Mouse (Mus musculus): ENCODE data around the gene Ctnnbl1.

The Ctnnbl1 gene

DNA sequence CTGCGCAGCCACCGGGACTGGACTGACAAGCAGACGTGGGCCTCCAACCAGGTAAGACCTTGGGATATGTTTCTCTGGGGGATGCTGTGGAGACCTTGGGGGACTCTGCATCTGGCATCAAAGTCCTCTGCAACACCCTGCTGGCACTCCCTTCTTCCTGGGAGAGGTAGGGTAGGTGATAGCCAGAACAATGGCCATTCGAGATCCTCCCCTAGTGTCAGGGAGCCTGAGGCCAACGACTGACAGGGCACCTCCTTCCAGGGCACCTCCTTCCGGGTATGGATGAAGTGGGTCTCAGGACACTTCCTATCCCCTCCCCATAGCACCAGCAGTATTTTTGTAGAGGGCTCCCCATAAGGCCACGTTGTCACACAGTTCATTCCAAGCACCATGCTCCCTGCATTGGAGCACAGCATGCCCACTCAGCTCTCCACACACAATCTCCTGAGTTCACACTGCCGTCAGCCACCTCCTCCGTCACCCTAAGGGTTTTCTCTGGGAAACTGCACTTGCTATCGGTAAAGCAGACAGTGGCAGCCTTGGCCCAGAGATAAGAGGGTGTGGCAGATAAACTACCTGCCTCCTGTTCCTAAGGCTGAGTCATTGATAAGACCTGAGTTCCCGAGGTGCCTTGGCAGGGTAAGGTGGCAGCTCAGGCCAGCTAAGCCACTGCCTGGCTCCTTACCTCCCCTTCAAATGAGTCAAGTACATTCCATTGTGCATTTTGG lies 198.4 kb downstream of the Ctnnbl1 start:
- DNase-seq (ENCODE audit: low read depth, low spot score) = no peak

DNA sequence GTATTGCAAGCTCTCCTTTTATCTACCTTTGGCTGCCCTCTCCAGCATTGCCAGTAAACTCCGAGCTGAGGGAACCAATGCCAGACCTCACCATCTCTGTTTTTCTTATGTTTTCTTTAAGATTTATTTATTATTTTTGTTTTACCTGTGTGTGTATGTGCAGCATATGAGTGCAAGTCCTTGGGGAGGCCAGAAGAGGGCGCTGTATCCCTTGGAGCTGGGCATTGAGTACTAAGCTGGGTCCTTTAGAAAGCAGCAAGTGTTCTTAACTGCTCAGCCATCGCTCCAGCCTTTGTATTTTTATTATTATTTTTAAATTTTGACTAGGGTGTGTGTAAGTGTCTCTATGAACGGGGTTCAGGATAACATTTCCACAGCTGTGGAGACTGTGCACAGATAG lies 199.5 kb downstream of the Ctnnbl1 start:
- no peak for DNase-seq (ENCODE audit: low read depth, low spot score)

DNA sequence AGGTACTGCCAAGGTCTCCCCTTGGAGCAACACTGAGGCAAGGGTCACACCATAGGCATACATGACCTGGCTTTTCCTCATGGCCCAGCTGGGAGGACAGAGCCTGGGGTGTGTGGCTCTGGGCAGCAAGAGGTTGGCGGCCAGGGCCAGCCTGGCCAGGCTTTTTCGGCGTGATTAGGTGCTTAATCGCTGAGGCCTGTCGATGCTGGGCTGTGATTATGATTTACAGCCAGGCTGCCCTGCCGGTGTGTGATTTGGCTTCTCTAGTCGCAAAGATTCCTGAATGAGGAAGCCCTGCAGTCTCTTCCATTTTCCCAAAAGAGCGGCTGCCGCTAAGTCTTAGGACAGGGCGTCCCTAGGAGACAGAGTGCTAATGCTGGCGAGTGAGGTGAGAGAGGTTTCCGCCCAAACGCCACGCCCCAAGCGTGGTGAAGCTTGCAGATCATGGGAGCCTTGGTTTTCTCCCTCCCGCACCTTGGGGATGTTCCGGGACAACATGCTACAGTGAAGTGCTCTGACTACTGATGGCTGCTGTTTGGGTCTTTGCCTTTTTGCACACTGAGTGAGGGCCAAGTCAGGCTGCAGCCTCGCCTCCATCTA lies 203.5 kb downstream of the Ctnnbl1 start:
- DNase-seq (ENCODE audit: low read depth, low spot score) = no peak

Data from A20 (cell line).